Mouse (Mus musculus) heart, adult 18-20 months (tissue): ENCODE results near the gene Krtcap2. TPM values are rescaled to one million over a fixed set of nuclear protein-coding genes. Genes with fewer than 3 reads are reported as not detected.
"Not testable (repeated sequence)": the region's sequence is repeated elsewhere in the genome, so short reads cannot be mapped to it uniquely, and the experiment has no call there.

Experiments
- DNase-seq, 2 experiments: peaks; one replicate each; pipeline ENCODE4 v3.0.0; 2021 to 2022; ENCODE audit warnings: mixed read lengths in 1 of 2
- long read RNA-seq, 2 experiments: library from polyadenylated mRNA; stranded (forward); transcript quantifications; one replicate each; pipeline ENCODE4 v2.0.0; 2021
- total RNA-seq, 2 experiments: library from RNA; stranded (reverse); gene quantifications; 2 replicates each; pipeline ENCODE4 v1.2.3; 2021

Krtcap2 gene
- 10 to 100 TPM; 64.8 to 89.2 TPM for total RNA-seq
- long read RNA-seq, experiment 1, transcript Krtcap2-201 (5 exons, 1,172 nt) = major isoform, 75 of 98 reads
- long read RNA-seq, experiment 1, partial matches to known transcripts = 1 of 98 reads
- long read RNA-seq, experiment 1, other reads (novel, unspliced or antisense) = 22 of 98 reads
- long read RNA-seq, experiment 2, transcript Krtcap2-201 (5 exons, 1,172 nt) = major isoform, 44 of 65 reads
- long read RNA-seq, experiment 2, partial matches to known transcripts = 2 of 65 reads
- long read RNA-seq, experiment 2, other reads (novel, unspliced or antisense) = 19 of 65 reads

DNA sequence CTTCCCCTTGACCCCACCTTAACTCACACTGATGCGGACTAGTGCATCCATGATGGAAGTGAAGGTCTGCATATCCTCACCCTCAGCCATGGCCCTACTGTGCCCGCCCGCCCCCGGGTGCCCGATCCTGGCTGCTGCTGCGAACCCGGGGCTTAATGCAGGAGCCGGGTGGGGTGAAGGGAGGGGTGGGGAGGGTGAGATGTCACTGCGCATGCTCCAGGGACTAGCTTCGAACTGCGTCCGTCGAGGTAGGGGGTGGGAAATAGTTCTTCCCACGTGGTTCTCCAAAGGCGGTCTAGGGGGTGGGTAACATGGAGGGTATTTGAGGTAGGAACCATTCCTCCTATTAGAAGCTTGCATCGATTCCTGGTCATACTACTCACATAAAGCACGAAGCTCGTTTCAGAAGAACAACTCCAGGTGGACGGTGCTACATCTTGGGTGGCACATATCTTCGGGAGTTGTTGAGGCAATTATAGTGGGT, at the start of gene Krtcap2:
Krtcap2 (plus strand) TSS at position 279 of the 484 bp plus-strand sequence.
- peak; percentile 54 to 57 for DNase-seq

DNA sequence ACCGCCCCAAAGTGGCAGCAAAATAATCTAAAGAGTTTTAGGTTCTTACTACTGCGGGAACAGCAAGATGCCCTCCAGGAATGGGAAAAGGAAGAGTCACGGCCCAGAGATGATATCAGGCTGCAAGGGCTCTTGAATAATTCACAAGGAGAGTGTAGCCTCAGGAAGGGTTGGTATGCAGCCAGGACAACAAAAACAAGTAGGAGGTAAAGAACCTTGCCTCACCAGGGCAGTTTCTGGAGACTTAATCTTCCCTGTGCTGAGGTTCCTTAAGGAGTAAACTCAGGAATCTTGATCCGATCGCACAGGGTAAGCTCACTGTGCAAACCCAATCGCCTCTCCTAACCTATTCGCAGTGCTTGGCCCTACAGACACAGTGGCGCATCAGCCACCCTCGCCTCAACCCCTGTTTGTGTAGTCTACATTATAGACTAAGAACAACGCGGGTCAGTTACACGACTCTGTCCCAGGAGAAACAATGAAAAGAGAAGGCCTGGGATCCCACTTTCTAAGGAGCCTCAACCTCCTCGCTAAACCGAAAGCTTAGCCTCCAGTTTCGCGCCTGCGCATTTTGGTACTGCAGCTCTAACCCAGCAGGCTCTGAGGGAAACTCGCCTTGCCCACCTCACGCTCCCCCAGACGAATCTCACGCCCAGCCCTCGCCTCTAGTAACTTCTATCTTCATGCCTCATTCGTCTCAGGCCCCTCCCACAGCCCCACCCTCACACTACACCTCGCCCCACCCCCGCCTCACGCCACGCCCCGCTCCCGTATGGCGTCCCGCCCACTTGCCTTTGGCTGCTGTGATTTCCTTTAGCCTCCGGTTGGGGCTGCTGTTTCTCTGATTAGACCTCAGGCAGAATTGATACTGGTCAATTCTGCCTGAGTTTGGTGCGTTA, 49.5 kb upstream of the Krtcap2 start:
- peak; percentile 91 to 95 for DNase-seq

DNA sequence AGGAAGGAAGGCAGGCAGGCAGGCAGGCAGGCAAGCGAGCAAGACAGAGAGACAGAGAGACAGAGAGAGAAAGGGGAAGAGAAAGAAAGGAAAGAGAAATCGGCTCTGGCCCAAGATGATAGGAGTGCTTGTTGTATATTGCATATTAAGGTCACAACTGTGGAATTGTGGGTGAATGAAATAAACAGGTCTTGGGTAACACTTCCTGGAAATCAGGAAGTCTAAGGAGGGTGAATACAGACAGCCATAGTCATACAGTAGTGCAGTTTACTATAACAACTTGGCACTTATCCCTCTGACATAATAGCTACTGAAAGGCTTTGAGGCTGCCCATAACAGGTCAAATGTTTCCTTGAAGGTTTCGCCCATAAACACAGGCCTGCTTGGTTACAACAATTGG, 45.9 kb upstream of the Krtcap2 start:
- DNase-seq = no peak

DNA sequence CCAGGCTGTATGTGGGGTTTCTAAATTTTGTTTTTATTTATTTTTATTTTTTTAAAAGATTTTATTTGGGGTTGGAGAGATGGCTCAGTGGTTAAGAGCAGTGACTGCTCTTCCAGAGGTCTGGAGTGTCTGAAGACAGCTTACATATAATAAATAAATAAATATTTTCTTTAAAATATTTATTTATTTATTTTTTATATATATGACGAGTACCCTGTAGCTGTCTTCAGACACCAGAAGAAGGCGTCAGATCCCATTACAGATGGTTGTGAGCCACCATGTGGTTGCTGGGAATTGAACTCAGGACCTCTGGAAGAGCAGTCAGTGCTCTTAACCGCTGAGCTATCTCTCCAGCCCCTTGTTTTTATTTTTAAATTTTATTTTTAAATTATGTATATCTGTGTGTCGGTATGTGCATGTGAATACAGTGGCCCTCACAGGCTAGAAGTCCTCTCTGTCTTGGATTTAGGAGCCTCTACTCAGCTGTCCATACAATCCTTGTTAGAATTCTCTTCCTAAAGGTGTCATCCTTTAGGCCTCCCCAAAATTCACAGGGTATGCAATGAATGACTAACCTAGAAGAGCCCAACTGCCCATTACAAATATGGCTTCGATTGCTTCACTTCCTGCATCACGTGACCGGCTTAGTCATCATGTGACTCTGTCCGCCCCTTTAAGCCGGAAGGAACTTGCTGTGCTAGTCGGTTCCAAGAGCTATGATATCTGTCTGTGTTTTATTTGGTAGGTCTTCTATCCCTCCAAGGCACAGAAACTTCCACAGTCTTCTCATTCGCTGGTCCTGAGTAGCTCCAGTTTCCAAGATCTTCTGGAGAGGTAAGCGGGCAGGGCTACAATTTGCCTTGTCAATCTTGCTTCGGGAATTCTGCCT, 43.3 kb upstream of the Krtcap2 start, which contains the start of gene Gba:
Gba (plus strand) TSS at position 676 of the 889 bp plus-strand sequence.
- peak; percentile 89 to 95 for DNase-seq

DNA sequence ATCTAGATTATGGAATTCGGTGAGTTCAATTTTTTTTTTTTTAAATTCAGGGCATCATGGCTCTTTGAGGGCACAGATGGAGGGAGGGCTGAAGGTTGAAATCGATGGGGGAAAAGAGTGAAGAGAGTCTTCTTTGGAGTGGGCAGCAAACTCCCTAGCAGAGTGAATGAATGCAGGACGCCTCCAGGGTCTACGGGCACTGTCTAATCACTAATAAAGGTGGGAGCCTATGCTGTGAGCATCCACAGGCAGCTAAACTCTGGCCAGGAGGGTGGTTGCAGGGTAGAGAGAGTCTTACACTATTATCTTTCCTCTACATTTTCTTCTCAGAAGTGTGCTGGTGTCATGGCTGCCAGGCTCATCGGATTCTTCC, 42.6 kb upstream of the Krtcap2 start:
- no peak for DNase-seq

DNA sequence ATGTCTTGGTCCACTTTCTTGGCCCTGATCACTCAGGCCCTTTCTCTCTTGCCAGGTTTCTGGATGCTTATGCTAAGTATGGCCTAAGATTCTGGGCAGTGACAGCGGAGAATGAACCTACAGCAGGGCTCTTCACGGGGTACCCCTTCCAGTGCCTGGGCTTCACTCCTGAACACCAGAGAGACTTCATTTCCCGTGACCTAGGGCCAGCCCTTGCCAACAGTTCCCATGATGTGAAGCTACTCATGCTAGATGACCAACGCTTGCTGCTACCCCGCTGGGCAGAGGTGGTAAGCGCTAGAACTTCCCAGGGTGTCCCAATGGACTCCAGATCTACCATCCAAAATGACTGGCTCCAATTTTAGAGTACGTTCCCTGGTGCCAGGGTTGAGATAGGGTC, 39.7 kb upstream of the Krtcap2 start:
- no peak for DNase-seq

DNA sequence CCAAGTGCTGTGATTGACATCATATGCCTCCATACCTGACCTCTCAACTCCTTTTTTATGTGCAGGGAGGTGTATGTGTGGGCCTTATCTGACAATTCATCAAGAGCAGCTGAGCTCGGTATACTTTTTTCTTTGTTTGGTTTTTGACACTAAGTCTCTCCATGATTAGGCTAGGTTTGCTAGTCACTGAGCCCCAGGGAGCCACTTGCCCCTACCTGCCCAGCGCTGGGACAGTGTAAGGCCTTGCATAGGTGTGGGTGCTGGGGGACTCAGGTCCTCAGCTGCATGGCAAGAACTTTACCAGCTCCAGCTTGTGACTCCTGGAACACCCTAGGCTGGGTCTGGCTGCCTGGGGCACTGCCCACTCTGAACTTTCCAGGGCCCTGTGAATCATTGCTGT, 39.1 kb upstream of the Krtcap2 start:
- DNase-seq = no peak

DNA sequence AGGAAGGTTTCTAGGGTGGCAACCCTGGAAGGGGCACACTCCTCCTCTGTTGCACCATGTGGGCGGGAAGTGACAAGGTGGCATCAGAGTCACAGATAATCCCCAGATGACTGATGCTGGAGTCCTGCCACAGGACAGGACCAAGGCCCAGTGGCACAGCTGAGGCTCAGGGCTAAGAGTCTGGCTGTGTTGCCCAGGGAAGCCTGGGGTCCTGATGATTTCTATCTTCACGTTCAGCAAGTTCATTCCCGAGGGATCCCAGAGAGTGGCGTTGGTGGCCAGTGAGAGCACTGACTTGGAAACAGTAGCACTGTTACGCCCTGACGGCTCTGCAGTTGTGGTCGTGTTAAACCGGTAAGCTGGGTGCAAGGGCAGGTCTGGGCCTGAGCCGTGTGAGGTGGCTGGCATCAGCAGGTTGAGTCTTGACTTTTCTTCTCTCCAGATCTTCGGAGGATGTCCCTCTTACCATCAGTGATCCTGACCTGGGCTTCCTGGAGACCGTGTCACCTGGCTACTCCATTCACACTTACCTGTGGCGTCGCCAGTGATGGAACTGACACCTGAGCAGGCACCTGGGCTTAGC, 37.6 kb upstream of the Krtcap2 start:
- DNase-seq = no peak

DNA sequence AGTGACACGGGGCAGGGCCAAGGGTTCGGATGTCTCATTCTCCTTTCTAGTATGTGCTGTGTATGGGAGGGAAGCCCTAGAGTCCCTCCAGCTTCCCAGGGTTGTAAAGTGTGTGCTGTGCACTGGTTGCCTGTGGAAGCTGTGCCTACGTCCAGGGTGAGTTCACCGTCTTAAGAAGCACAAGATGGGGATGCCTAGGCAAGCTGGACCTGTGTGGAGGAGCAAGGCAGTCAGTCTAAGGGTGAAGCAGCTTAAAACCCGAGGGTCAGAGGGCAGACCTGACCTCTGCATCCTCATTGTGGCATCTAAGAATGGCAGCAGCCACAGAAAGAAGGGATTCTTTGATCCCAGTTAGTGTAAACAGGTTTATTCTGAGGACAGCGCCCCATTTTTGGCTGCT, 37.0 kb upstream of the Krtcap2 start:
- no peak for DNase-seq

DNA sequence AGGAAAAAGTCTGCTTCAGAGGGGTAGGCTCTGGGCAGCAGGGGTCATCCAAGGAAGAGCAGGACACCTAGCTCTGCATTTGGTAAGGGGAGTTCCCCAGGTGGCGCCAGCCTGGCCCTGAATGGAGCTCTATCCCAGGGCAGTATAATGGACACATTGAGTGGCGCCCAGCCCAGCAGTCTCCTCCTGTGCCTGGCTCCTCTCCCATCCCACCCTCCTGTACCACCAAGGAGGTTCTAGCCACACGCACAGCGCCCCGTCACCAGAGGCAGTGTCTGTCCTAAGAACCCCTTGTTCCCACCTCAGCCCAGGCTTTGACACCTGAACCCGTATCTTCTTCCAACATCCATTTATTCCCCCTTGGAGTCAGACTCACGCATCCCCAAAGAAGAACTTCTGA, 36.0 kb upstream of the Krtcap2 start:
- no peak for DNase-seq

DNA sequence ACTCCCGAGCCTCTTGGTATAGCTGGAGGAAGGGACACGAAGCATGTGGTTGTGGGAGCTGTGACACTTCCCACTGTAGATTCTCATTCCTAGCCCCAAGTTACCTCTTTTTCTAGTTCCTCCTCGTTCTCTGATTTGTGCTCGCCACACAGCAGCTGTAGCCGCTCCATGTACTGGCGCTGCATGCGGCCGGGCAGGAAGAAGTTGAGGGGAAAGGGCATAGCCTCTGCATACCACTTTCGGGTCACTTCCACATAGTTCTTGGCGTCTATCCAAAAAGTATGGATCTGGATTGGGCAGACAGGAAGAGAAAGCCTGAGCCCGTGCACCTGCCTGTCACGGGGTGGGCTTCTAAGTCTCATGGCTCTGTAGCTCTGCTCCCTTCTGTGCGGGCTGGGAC, 35.6 kb upstream of the Krtcap2 start:
- no peak for DNase-seq

DNA sequence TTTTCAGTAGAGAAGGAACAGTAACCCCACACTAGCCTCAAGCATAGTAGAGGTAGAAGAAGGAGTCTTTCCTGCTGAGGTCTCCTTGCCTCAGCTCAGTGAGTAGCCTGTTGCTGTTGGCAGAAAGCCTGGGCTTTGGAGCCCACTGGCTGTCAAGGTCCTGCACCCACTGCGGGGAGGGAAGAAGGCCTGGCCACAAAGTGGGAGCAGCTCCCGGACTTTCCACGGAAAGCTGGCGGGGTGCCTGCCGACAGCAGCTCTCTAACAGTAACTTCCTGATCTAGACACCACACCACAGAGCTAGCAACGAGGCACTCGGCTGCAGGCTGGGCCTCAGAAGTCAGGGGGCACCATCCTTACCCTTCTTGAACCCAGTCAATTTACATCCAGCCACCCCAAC, 35.0 kb upstream of the Krtcap2 start:
- peak in 1 of 2 experiments; percentile 50 for DNase-seq

DNA sequence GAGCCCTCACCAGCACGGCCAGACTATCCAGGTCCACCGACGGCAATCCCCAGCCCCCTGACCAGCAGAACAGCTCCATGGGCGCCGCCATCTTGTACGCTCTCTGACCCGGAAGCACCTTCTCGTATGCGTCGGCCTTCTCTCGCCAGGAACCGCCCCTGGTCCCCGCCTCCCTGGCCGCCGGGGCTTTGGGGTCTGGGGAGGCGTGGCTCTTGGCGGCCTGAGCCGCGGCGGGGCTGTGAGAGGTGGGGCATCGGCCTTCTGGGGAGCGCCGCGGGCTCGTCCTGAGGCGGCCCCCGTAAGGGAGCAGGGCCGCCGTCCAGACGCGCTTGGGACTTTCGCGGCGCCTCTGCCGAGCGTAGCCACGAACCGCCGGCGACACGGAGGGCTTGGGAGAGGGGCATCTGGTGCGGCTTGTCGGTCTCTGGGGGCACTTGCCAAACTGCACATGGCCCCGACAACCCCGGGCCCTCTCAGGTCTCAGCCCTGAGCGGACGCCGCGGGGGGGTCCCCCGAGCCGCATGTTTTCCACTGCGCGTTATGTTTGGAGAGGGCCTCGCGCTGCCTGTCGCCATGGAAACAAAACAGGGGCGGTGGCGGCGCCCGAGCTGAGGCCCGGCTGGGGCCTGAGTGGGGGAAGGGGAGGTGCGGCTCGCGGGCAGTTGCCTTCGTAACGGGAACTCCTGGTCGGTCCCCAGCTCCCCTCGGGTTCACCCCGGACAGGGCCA, 31.8 kb upstream of the Krtcap2 start:
- peak; percentile 96 to 97 for DNase-seq

DNA sequence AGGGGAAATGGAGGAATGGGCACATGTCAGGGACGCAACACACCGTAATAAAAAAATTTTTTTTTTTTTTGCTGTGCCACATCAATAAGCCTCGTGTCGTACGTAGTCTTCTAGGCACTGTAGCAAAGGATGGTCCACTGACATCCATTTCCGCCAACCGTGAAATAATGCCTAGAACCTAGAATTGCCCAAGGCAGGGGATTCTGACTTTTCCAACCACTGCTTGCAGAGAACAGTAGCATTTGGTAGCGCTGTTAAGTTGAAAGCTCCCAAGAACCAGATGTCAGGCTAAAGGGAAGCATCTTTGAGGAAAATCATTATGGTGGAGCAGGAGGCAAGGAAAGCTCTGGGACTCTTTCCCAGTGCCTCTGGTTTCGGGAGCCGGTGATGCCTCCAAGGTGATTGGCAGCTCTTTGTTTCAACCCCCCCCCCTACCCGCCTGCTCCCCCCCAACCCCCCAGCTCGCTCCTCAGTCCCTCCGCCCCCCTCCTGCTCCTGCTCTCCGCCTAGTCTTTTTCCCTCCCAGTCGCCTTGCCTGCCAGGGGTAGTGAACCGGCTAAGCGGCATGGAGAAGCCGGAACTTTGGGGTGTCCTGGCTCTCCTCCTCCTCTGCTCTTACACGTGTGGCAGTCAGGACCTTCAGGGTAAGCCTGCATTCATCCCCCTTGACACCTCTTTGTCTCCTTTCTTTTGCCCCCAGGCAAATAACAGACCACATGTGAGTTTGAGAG, 30.9 kb upstream of the Krtcap2 start, which contains the start of gene Thbs3:
Thbs3 (plus strand) TSS at position 500 of the 731 bp plus-strand sequence.
- DNase-seq = peak; percentile 49 to 58

DNA sequence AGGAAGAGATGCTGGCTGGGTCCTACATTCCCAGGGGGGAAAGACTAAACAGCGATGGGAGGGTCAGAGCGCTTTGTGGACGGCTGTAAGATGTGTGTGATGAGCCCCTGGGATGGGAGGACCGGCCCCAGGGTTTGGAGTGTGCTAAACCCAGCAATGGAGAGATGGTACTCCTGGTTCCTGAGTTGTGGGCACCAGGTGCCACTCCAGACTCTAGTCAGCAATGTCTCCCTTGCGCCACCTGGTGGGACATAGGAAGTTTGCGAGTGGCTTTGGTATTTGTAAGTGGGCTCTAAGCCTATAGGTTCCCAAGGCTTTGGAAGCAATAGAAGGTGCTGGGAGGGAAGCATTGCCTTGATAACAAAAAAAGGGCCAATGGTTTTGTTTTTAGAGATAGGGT, 29.9 kb upstream of the Krtcap2 start:
- DNase-seq = peak; percentile 80 to 91

DNA sequence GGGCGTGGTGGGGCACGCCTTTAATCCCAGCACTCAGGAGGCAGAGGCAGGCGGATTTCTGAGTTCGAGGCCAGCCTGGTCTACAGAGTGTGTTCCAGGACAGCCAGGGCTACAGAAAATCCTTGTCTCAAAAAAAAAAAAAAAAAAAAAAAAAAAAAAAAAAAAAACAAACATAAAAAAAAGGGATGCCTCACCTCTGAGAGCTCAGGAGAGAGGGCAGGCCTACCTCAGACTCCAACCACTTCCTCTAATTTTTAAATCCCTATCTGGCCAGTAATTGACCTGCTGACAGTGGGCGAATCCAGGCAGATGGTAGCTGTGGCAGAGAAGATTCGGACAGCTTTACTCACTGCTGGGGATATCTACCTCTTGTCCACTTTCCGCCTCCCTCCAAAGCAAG, 29.4 kb upstream of the Krtcap2 start:
- not testable (repeated sequence) for DNase-seq

DNA sequence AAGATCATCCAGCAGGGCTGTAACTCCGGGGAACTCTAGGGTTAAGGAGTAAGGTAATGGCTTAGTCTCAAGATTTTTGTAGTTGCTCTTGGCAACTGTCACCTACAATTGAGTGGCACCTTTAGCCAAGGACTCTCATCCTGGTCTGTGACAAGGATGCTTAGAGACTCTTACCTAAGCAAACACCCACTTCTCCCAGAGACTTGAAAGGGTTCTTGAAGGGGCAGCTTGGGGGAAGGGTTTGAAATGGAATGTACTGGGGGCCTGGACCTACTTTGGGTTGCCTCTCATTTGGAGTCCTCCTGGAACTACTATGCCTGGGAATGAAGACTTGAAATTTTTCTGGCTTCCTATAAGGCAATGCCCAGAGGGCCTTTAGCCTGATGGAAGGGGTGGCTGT, 27.5 kb upstream of the Krtcap2 start:
- no peak for DNase-seq

DNA sequence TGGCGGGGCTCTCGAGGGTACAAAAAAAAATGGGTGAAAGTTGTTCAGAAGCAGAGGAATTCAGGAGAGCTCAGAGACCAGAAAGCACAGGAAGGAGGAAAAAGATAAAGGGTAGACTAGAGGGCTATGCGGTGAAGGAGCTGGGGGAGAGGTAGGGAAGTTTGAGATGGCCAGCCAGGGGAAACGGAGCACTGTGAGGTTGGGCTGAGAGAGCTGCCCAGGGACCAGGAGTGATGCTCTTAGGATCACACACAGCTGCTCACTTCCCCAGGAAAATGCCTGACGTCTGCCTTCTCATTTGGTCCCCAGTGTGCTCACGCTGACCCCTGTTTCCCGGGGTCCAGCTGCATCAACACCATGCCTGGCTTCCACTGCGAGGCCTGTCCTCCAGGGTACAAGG, 26.2 kb upstream of the Krtcap2 start:
- DNase-seq = no peak

DNA sequence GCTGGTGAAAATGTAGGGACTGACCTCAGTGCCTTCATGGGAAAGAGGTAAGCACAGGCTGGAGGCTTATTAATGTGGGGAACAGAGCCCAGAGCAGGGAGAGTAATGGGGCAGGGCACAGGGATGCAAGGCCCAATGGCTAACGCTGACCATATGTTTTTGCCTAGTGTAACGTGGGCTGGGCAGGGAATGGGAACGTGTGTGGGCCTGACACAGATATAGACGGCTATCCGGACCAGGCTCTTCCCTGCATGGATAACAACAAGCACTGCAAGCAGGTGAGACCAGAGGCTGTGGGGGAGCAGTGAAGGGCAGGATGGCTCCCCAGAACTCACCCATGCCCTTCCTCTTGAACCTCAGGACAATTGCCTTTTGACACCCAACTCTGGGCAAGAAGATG, 24.6 kb upstream of the Krtcap2 start:
- DNase-seq = no peak

DNA sequence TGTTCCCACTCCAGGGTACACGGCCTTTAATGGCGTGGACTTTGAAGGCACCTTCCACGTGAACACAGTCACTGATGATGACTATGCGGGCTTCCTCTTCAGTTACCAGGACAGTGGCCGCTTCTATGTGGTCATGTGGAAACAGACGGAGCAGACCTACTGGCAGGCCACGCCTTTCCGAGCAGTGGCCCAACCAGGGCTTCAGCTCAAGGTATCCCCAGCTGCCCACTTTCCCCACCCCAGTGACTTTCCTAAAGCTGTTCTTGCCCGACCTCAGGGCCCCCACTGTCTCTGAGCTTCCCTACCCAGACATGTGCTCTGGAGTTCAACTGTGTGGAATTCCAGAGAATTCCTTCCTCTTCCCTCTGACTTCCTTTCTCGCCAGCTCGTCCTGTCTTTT, 21.0 kb upstream of the Krtcap2 start:
- no peak for DNase-seq
